15 mouse cellular contexts compared by ENCODE assay signal in genomic region chr15:62181454-62181910, GRCm38 (mm10).
DNase-seq lines count a peak whose midpoint lies in the region; ATAC-seq and TF ChIP-seq lines count a peak whose summit lies in the region.
"Had no signal": no experiment of that assay in that cellular context is flagged by ENCODE, and none has a peak within 500 bp of the region (broad histone marks: within the 10 kb centered on the region; RNA-seq: fewer than 3 reads in every experiment).

No protein-coding gene starts in this region.

- no peaks in the 10 kb centered on the region for H3K9me3 ChIP-seq in heart, postnatal 0 days (replicated peaks; ENCODE audit: control insufficient read depth, low read length)
- H3K9me3 ChIP-seq in stomach, postnatal 0 days (ENCODE audit: control insufficient read depth, low read length): no peaks in the 10 kb centered on the region
- H3K9me3 ChIP-seq: heart, embryonic 10.5 days; limb, embryonic 15.5 days had no signal

- H3K36me3 ChIP-seq in heart, postnatal 0 days (replicated peaks; ENCODE audit: control insufficient read depth, insufficient read depth, low read length): no peaks in the 10 kb centered on the region
- H3K36me3 ChIP-seq in stomach, postnatal 0 days (ENCODE audit: control insufficient read depth, insufficient read depth, low read length): no peaks in the 10 kb centered on the region
- H3K36me3 ChIP-seq: heart, embryonic 10.5 days; limb, embryonic 15.5 days had no signal

- TF ChIP-seq CTCF in heart, postnatal 0 days (IDR thresholded peaks at IDR 0.05; ENCODE audit: low read depth): no peak
- no peak for TF ChIP-seq CTCF in stomach, postnatal 0 days (IDR thresholded peaks at IDR 0.05; ENCODE audit: low read depth)

- WGBS in heart, postnatal 0 days: 55% methylated on average over 2 of the region's 2 CpGs
- 83% methylated on average over 2 of the region's 2 CpGs for WGBS in stomach, postnatal 0 days

- H3K27ac ChIP-seq in heart, postnatal 0 days (ENCODE audit: low read depth): no peak overlapping the region
- no peak overlapping the region for H3K27ac ChIP-seq in stomach, postnatal 0 days (replicated peaks)
- H3K27ac ChIP-seq: heart, embryonic 10.5 days; limb, embryonic 15.5 days had no signal

- H3K9ac ChIP-seq in heart, postnatal 0 days (replicated peaks; ENCODE audit: low read depth, low read length): no peak overlapping the region
- no peak overlapping the region for H3K9ac ChIP-seq in stomach, postnatal 0 days (ENCODE audit: low read length)
- H3K9ac ChIP-seq: limb, embryonic 15.5 days had no signal

- no peak overlapping the region for H3K4me3 ChIP-seq in heart, postnatal 0 days (ENCODE audit: low read depth, low read length)
- no peak overlapping the region for H3K4me3 ChIP-seq in stomach, postnatal 0 days (ENCODE audit: low read depth, low read length)
- H3K4me3 ChIP-seq: erythroblast, embryonic 14.5 days; heart, embryonic 10.5 days; limb, embryonic 15.5 days; myocyte had no signal

- no peak for TF ChIP-seq EP300 in heart, postnatal 0 days (IDR thresholded peaks at IDR 0.05; ENCODE audit: low read depth)
- TF ChIP-seq EP300 in stomach, postnatal 0 days (optimal IDR thresholded peaks at IDR 0.05): no peak

- H3K4me2 ChIP-seq in heart, postnatal 0 days (ENCODE audit: low read depth, low read length): no peak overlapping the region
- no peak overlapping the region for H3K4me2 ChIP-seq in stomach, postnatal 0 days (replicated peaks; ENCODE audit: low read depth)
- H3K4me2 ChIP-seq: limb, embryonic 15.5 days had no signal

- peaks cover 7% of the 10 kb centered on the region; the same call in 1 of the 2 replicates for H3K4me1 ChIP-seq in heart, postnatal 0 days (ENCODE audit: control insufficient read depth, insufficient read depth)
- no peaks in the 10 kb centered on the region for H3K4me1 ChIP-seq in stomach, postnatal 0 days (replicated peaks; ENCODE audit: control insufficient read depth, insufficient read depth)
- H3K4me1 ChIP-seq: limb, embryonic 15.5 days had no signal

- peak; percentile 81 for ATAC-seq in heart, postnatal 0 days (ENCODE audit: insufficient read depth, low read depth)
- ATAC-seq in activated CD4-positive, CD25-positive, alpha-beta regulatory T cell, adult 4 months: peak; percentile 30
- ATAC-seq in monocyte, adult 5-6 weeks (replicated peaks; ENCODE audit: insufficient number of reproducible peaks, low FRiP score, low TSS enrichment, poor library complexity, severe bottlenecking): 0 out of 2 replicates have a peak, but pooled peaks have one; percentile 30
- ATAC-seq in stomach, postnatal 0 days (ENCODE audit: low FRiP score, low TSS enrichment): no peak
- ATAC-seq: Patski had no signal

- DNase-seq in heart, postnatal 0 days (ENCODE audit: low spot score): no peak
- no peak for DNase-seq in heart, postnatal 10 days
- DNase-seq in thymus, postnatal 14 days: peak; percentile 65
- no peak for DNase-seq in stomach, postnatal 0 days (ENCODE audit: low spot score)
- no peak for DNase-seq in gastrocnemius, postnatal 4 days (ENCODE audit: low spot score in 2 of 2)
- no peak for DNase-seq in kidney, postnatal 36 days
- DNase-seq: cerebellum, adult 18-20 months; embryo, embryonic 11 days had no signal

- intact Hi-C loops in heart, postnatal 10 days (cut with DNase I): no loop called here

- H3K27me3 ChIP-seq in heart, postnatal 0 days (ENCODE audit: control insufficient read depth, insufficient read depth, low read length): no peaks in the 10 kb centered on the region
- H3K27me3 ChIP-seq in stomach, postnatal 0 days (ENCODE audit: control insufficient read depth, insufficient read depth, low read length): no peaks in the 10 kb centered on the region
- H3K27me3 ChIP-seq: limb, embryonic 15.5 days; Patski had no signal
